Mouse (Mus musculus): ENCODE data around the gene Nrxn1. TPM values are rescaled to one million over a fixed set of nuclear protein-coding genes. Genes with fewer than 3 reads are reported as not detected.

Nrxn1 gene
- total and polyA plus RNA-seq, 3 experiments, result 0.22 TPM; not detected in 2

GRCm38 (mm10) chr17:90346735-90347475 lies 746.0 kb downstream of the Nrxn1 start:
- DNase-seq (ENCODE audit: low spot score), result no peak
- Histone ChIP-seq H3K4me3 (ENCODE audit: low read depth, low read length) (no peak overlapping the region), H3K36me3 (replicated peaks) (no peaks in the 10 kb centered on the region), H3K27me3 (ENCODE audit: insufficient read depth, low read length) (no peaks in the 10 kb centered on the region), H3K4me1 (ENCODE audit: insufficient read depth, low read depth, low read length) (no peaks in the 10 kb centered on the region), H3K9me3 (replicated peaks) (no peaks in the 10 kb centered on the region)
- ATAC-seq (ENCODE audit: extremely low read depth, insufficient number of reproducible peaks, low FRiP score, poor library complexity, severe bottlenecking), result no peak
- TF ChIP-seq TAL1 (conservative IDR thresholded peaks at IDR 0.05; ENCODE audit: low read depth, low read length), result no peak
- TF ChIP-seq GATA1 (IDR thresholded peaks at IDR 0.05; ENCODE audit: borderline replicate concordance, low read length), result no peak
- TF ChIP-seq CTCF (IDR thresholded peaks at IDR 0.05; ENCODE audit: low read depth, low read length), result no peak
- no peak for TF ChIP-seq POLR2AphosphoS5 (IDR thresholded peaks at IDR 0.05; ENCODE audit: insufficient replicate concordance, low read depth, low read length)
- TF ChIP-seq GATA2 (IDR thresholded peaks at IDR 0.05; ENCODE audit: borderline replicate concordance, low read depth, low read length), result no peak

DNA sequence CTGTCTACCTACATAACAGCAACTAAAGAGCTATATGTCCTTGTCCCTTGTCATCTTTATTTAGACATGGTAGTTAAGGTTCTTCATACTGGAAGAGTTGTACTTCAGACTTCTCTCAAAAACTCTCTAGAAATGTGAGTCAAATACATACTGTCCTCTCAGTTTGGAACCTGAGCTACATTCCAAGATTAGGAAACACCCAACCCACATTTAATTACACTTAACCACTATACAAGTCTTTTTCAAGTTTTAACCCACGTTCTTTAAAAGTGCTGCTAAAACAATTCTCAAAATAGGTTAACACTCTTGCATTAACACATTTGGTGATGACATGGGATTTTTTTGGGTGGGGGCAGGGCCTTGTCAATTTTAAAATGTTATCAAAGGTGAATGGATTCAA lies 759.4 kb downstream of the Nrxn1 start:
- DNase-seq (ENCODE audit: low spot score) (no peak), ATAC-seq (ENCODE audit: extremely low read depth, insufficient number of reproducible peaks, low FRiP score, poor library complexity, severe bottlenecking) (no peak)

DNA sequence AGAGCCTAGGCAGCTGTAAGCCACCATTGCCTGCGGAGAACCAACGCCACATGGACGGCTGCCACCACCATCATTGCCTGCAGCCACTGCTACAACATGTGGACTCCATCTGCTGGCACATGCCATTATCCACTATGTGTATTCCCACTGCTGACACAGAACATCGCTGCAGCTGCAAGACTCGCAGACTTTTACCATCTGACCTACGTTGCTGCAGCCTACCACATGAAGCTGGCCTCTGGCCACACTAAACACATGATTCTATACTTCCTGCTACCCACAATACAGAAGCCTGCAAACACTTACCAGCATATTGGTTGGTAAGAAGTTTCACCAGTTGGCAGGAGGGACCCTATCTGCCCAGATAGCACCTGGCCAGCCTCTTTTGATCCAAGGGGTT lies 769.2 kb downstream of the Nrxn1 start:
- ATAC-seq (ENCODE audit: extremely low read depth, insufficient number of reproducible peaks, low FRiP score, poor library complexity, severe bottlenecking) (no peak), DNase-seq (ENCODE audit: low spot score) (no peak)
- no peaks in the 10 kb centered on the region for H3K36me3 ChIP-seq (replicated peaks)
- no peak overlapping the region for H3K4me3 ChIP-seq (ENCODE audit: low read depth, low read length)
- peaks cover 4% of the 10 kb centered on the region; the same call in 1 of the 2 replicates for H3K9me3 ChIP-seq (replicated peaks)
- TF ChIP-seq GATA2 (IDR thresholded peaks at IDR 0.05; ENCODE audit: borderline replicate concordance, low read depth, low read length), result no peak
- no peaks in the 10 kb centered on the region for H3K4me1 ChIP-seq (ENCODE audit: insufficient read depth, low read depth, low read length)
- H3K27me3 ChIP-seq (ENCODE audit: insufficient read depth, low read length), result no peaks in the 10 kb centered on the region

More for the DNA sequence above, 759.4 kb downstream of the Nrxn1 start:
- Histone ChIP-seq H3K4me1 (ENCODE audit: insufficient read depth, low read depth, low read length) (no peaks in the 10 kb centered on the region), H3K4me3 (ENCODE audit: low read depth, low read length) (no peak overlapping the region), H3K27me3 (ENCODE audit: insufficient read depth, low read length) (no peaks in the 10 kb centered on the region), H3K9me3 (replicated peaks) (no peaks in the 10 kb centered on the region), H3K36me3 (replicated peaks) (no peaks in the 10 kb centered on the region)
- no peak for TF ChIP-seq GATA1 (IDR thresholded peaks at IDR 0.05; ENCODE audit: borderline replicate concordance, low read length)
- TF ChIP-seq TAL1 (conservative IDR thresholded peaks at IDR 0.05; ENCODE audit: low read depth, low read length), result no peak
- no peak for TF ChIP-seq CTCF (IDR thresholded peaks at IDR 0.05; ENCODE audit: low read depth, low read length)
- TF ChIP-seq GATA2 (IDR thresholded peaks at IDR 0.05; ENCODE audit: borderline replicate concordance, low read depth, low read length), result no peak
- TF ChIP-seq POLR2AphosphoS5 (IDR thresholded peaks at IDR 0.05; ENCODE audit: insufficient replicate concordance, low read depth, low read length), result no peak

- Histone ChIP-seq H3K9me3 (replicated peaks) (no peaks in the 10 kb centered on the region), H3K27me3 (ENCODE audit: insufficient read depth, low read length) (no peaks in the 10 kb centered on the region), H3K4me1 (ENCODE audit: insufficient read depth, low read depth, low read length) (no peaks in the 10 kb centered on the region), H3K36me3 (replicated peaks) (no peaks in the 10 kb centered on the region), H3K4me3 (ENCODE audit: low read depth, low read length) (no peak overlapping the region)
- DNase-seq (ENCODE audit: low spot score), result no peak
- ATAC-seq (ENCODE audit: extremely low read depth, insufficient number of reproducible peaks, low FRiP score, poor library complexity, severe bottlenecking), result no peak
- no peak for TF ChIP-seq GATA1 (IDR thresholded peaks at IDR 0.05; ENCODE audit: borderline replicate concordance, low read length)
- TF ChIP-seq TAL1 (conservative IDR thresholded peaks at IDR 0.05; ENCODE audit: low read depth, low read length), result no peak
- no peak for TF ChIP-seq GATA2 (IDR thresholded peaks at IDR 0.05; ENCODE audit: borderline replicate concordance, low read depth, low read length)
These were observed 820.6 kb downstream of the Nrxn1 start for GRCm38 (mm10) chr17:90272225-90272624.

DNA sequence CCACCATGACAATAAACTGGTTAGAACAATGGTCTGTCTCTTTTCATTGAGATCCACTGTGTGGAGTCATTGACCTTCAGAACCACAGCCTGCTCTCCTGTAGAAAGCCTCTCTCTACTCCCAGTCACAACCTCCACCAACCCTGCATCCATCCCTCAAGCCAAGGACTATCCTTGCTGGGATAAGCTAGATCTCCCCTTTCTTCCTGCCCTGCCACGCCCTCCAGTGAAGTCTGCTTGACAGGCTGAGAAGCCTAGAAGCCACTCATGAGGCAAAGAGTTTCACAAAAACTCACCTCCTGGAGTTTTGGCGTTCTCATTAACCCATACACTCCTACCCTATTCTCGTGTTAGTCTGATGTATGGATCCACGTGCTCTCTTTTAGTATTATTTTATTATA lies 821.7 kb downstream of the Nrxn1 start:
- H3K36me3 ChIP-seq (replicated peaks), result no peaks in the 10 kb centered on the region
- H3K9me3 ChIP-seq (replicated peaks), result no peaks in the 10 kb centered on the region
- no peak for DNase-seq (ENCODE audit: low spot score)
- H3K4me3 ChIP-seq (ENCODE audit: low read depth, low read length), result no peak overlapping the region
- no peaks in the 10 kb centered on the region for H3K4me1 ChIP-seq (ENCODE audit: insufficient read depth, low read depth, low read length)
- no peaks in the 10 kb centered on the region for H3K27me3 ChIP-seq (ENCODE audit: insufficient read depth, low read length)
- TF ChIP-seq GATA2 (IDR thresholded peaks at IDR 0.05; ENCODE audit: borderline replicate concordance, low read depth, low read length) (no peak), GATA1 (IDR thresholded peaks at IDR 0.05; ENCODE audit: borderline replicate concordance, low read length) (no peak), CTCF (IDR thresholded peaks at IDR 0.05; ENCODE audit: low read depth, low read length) (no peak), TAL1 (conservative IDR thresholded peaks at IDR 0.05; ENCODE audit: low read depth, low read length) (no peak), POLR2AphosphoS5 (IDR thresholded peaks at IDR 0.05; ENCODE audit: insufficient replicate concordance, low read depth, low read length) (no peak)
- no peak for ATAC-seq (ENCODE audit: extremely low read depth, insufficient number of reproducible peaks, low FRiP score, poor library complexity, severe bottlenecking)

GRCm38 (mm10) chr17:90269143-90269542 lies 823.7 kb downstream of the Nrxn1 start:
- TF ChIP-seq GATA1 (IDR thresholded peaks at IDR 0.05; ENCODE audit: borderline replicate concordance, low read length) (no peak), POLR2AphosphoS5 (IDR thresholded peaks at IDR 0.05; ENCODE audit: insufficient replicate concordance, low read depth, low read length) (no peak), GATA2 (IDR thresholded peaks at IDR 0.05; ENCODE audit: borderline replicate concordance, low read depth, low read length) (no peak), TAL1 (conservative IDR thresholded peaks at IDR 0.05; ENCODE audit: low read depth, low read length) (no peak), CTCF (IDR thresholded peaks at IDR 0.05; ENCODE audit: low read depth, low read length) (no peak)
- DNase-seq (ENCODE audit: low spot score) (no peak), ATAC-seq (ENCODE audit: extremely low read depth, insufficient number of reproducible peaks, low FRiP score, poor library complexity, severe bottlenecking) (no peak)
- Histone ChIP-seq H3K27me3 (ENCODE audit: insufficient read depth, low read length) (no peaks in the 10 kb centered on the region), H3K4me3 (ENCODE audit: low read depth, low read length) (no peak overlapping the region), H3K4me1 (ENCODE audit: insufficient read depth, low read depth, low read length) (no peaks in the 10 kb centered on the region), H3K36me3 (replicated peaks) (no peaks in the 10 kb centered on the region), H3K9me3 (replicated peaks) (no peaks in the 10 kb centered on the region)

Measured in G1E (cell line).